ENCODE assay signal across 9 mouse cellular contexts in genomic region chr16:42745943-42746675, GRCm38 (mm10).
DNase-seq lines count a peak whose midpoint lies in the region; ATAC-seq lines count a peak whose summit lies in the region.
"Had no signal": no experiment of that assay in that cellular context is flagged by ENCODE, and none has a peak within 500 bp of the region (broad histone marks: within the 10 kb centered on the region; RNA-seq: fewer than 3 reads in every experiment).

No protein-coding gene starts in this region.

- H3K4me3 ChIP-seq in heart, embryonic 14.5 days (ENCODE audit: control insufficient read depth in 1 of 2, insufficient read depth in 1 of 2, low read depth in 1 of 2, low read length in 2 of 2): no peak overlapping the region
- H3K4me3 ChIP-seq in embryonic facial prominence, embryonic 11.5 days (ENCODE audit: low read depth, low read length): no peak overlapping the region
- no peak overlapping the region for H3K4me3 ChIP-seq in stomach, embryonic 16.5 days (replicated peaks; ENCODE audit: low read length)
- H3K4me3 ChIP-seq: erythroblast, embryonic 14.5 days had no signal

- peak overlapping the region; percentile 6; the same call in 1 of the 2 replicates for H3K4me2 ChIP-seq in heart, embryonic 14.5 days (ENCODE audit: low read length)
- H3K4me2 ChIP-seq in embryonic facial prominence, embryonic 11.5 days (ENCODE audit: low read depth, low read length): no peak overlapping the region
- peak overlapping the region; percentile 14; the same call in 1 of the 2 replicates for H3K4me2 ChIP-seq in stomach, embryonic 16.5 days (ENCODE audit: low read depth, low read length)

- no peaks in the 10 kb centered on the region for H3K36me3 ChIP-seq in heart, embryonic 14.5 days (ENCODE audit: control insufficient read depth, insufficient read depth, low read length)
- no peaks in the 10 kb centered on the region for H3K36me3 ChIP-seq in embryonic facial prominence, embryonic 11.5 days (replicated peaks; ENCODE audit: control insufficient read depth, insufficient read depth, low read depth, low read length)
- H3K36me3 ChIP-seq in stomach, embryonic 16.5 days (ENCODE audit: control insufficient read depth, insufficient read depth, low read length): no peaks in the 10 kb centered on the region

- ATAC-seq in heart, embryonic 14.5 days (ENCODE audit: insufficient number of reproducible peaks, insufficient read depth, low FRiP score, low read depth): no peak
- ATAC-seq in embryonic facial prominence, embryonic 11.5 days (replicated peaks; ENCODE audit: insufficient number of reproducible peaks, low FRiP score, low TSS enrichment, low read depth): no peak
- no peak for ATAC-seq in stomach, embryonic 16.5 days (ENCODE audit: insufficient read depth, low FRiP score)

- WGBS in heart, embryonic 14.5 days: 36% methylated on average over 11 of the region's 11 CpGs
- WGBS in embryonic facial prominence, embryonic 11.5 days: 49% methylated on average over 11 of the region's 11 CpGs
- 23% methylated on average over 11 of the region's 11 CpGs for WGBS in stomach, embryonic 16.5 days

- no peaks in the 10 kb centered on the region for H3K27me3 ChIP-seq in heart, embryonic 14.5 days (ENCODE audit: control insufficient read depth, insufficient read depth, low read length)
- H3K27me3 ChIP-seq in embryonic facial prominence, embryonic 11.5 days (ENCODE audit: control insufficient read depth, insufficient read depth, low read length): no peaks in the 10 kb centered on the region
- H3K27me3 ChIP-seq in stomach, embryonic 16.5 days (ENCODE audit: control insufficient read depth, insufficient read depth, low read length): no peaks in the 10 kb centered on the region

- no peak for DNase-seq in heart, adult 8-10 months (ENCODE audit: low spot score)
- DNase-seq in 416B (ENCODE audit: low read depth): peak; percentile 11
- peak; percentile 2 for DNase-seq in embryonic facial prominence, embryonic 11.5 days (ENCODE audit: low spot score)
- peak; percentile 11 to 19 for DNase-seq in layer of hippocampus, postnatal 36 days
- DNase-seq in thymus, postnatal 4 days: no peak
- DNase-seq in gastrocnemius, postnatal 25 days: no peak

- no peak overlapping the region for H3K9ac ChIP-seq in heart, embryonic 14.5 days (ENCODE audit: low read length)
- H3K9ac ChIP-seq in embryonic facial prominence, embryonic 11.5 days (replicated peaks; ENCODE audit: low read length): no peak overlapping the region
- no peak overlapping the region for H3K9ac ChIP-seq in stomach, embryonic 16.5 days (ENCODE audit: low read length)

- H3K4me1 ChIP-seq in heart, embryonic 14.5 days (ENCODE audit: control insufficient read depth in 2 of 2, insufficient read depth in 2 of 2, low read length in 2 of 2): peaks cover 0 to 9% of the 10 kb centered on the region in 2 experiments; a peak in 2 of 4 replicates
- no peaks in the 10 kb centered on the region for H3K4me1 ChIP-seq in embryonic facial prominence, embryonic 11.5 days (ENCODE audit: control insufficient read depth, insufficient read depth, low read length)
- no peaks in the 10 kb centered on the region; the same call in 1 of the 2 replicates for H3K4me1 ChIP-seq in stomach, embryonic 16.5 days (ENCODE audit: control insufficient read depth, insufficient read depth, low read length)

- no peaks in the 10 kb centered on the region for H3K9me3 ChIP-seq in heart, embryonic 14.5 days (ENCODE audit: control insufficient read depth, low read length)
- no peaks in the 10 kb centered on the region for H3K9me3 ChIP-seq in embryonic facial prominence, embryonic 11.5 days (replicated peaks; ENCODE audit: control insufficient read depth, low read length)
- no peaks in the 10 kb centered on the region for H3K9me3 ChIP-seq in stomach, embryonic 16.5 days (replicated peaks; ENCODE audit: control insufficient read depth, low read length)

- H3K27ac ChIP-seq in heart, embryonic 14.5 days (replicated peaks in 1 of 2; ENCODE audit: control insufficient read depth in 1 of 2, insufficient read depth in 1 of 2, low read depth in 2 of 2, low read length in 2 of 2): no peak overlapping the region; a peak in 1 of 4 replicates
- no peak overlapping the region for H3K27ac ChIP-seq in embryonic facial prominence, embryonic 11.5 days (replicated peaks; ENCODE audit: low read depth, low read length)
- no peak overlapping the region; the same call in 1 of the 2 replicates for H3K27ac ChIP-seq in stomach, embryonic 16.5 days (ENCODE audit: low read length)

Comparison
In these comparisons a context has a peak if more than half of its experiments do, and no peak if none do; other contexts are left out.
1. DNase-seq: peak in 416B (single experiment), embryonic facial prominence, embryonic 11.5 days (single experiment) and layer of hippocampus, postnatal 36 days (2 of 2); none in heart, adult 8-10 months (single experiment), thymus, postnatal 4 days (single experiment) and gastrocnemius, postnatal 25 days (single experiment).